Mouse (Mus musculus) lung, adult 2 months (tissue): ENCODE measurements around the gene Add1. TPM values are rescaled to one million over a fixed set of nuclear protein-coding genes. Genes with fewer than 3 reads are reported as not detected.
A peak's percentile ranks its signal among the peaks of the same experiment; 100 is the strongest.
"Not testable (repeated sequence)": the region's sequence is repeated elsewhere in the genome, so short reads cannot be mapped to it uniquely, and the experiment has no call there.

ENCODE experiments used
- DNase-seq: peaks from one replicate; pipeline ENCODE4 v3.0.0; 2022
- H3K4me1 ChIP-seq: fragments of 200-500 bp; 2 replicates; pipeline ENCODE4 v1.6.1; 2011; ENCODE audit warnings: low read length; ENCODE audit not compliant: control insufficient read depth, insufficient read depth
- H3K4me3 ChIP-seq: fragments of 200-500 bp; replicated peaks from 2 replicates; pipeline ENCODE3; 2011; ENCODE audit warnings: low read depth, mild to moderate bottlenecking, control low read depth, low read length; ENCODE audit errors: extremely low read depth
- CTCF ChIP-seq: fragments of 200-500 bp; IDR thresholded peaks from 2 replicates; pipeline ENCODE4 v1.5.1; 2011; ENCODE audit warnings: mild to moderate bottlenecking, low read length, control low read depth; ENCODE audit not compliant: insufficient read depth
- POLR2A ChIP-seq: fragments of 200-500 bp; IDR thresholded peaks from 2 replicates; pipeline ENCODE4 v1.6.1; 2011; ENCODE audit warnings: low read depth, mild to moderate bottlenecking, control low read depth, low read length, borderline replicate concordance; ENCODE audit errors: extremely low read depth
- WGBS: fragments of 180-500 bp; shearing (Covaris S2); methylation state at CpG from one replicate; pipeline ENCODE4 v1.1.7; 2018; 5-methylcytosine and 5-hydroxymethylcytosine counted together
- polyA plus RNA-seq: library from polyadenylated mRNA; depleted of rRNA; stranded (reverse); fragments of >200 nt; gene quantifications from 2 replicates; pipeline ENCODE4 v1.2.3, GENCODE M21; 2012

The Add1 gene
- polyA plus RNA-seq, 1 experiment = 231 TPM

- 3% methylated on average over 49 of the region's 49 CpGs for WGBS
- TF ChIP-seq POLR2A (no peak), CTCF (no peak)
- Histone ChIP-seq H3K4me3 (peak overlapping the region; percentile 72), H3K4me1 (peaks cover 2% of the 10 kb centered on the region)
- DNase-seq = peak; percentile 58
Measured at GRCm38 (mm10) chr5:34549483-34550221, 23.8 kb upstream of the Add1 start.

GRCm38 (mm10) chr5:34550251-34550650 lies 23.2 kb upstream of the Add1 start:
- no peak for DNase-seq
- TF ChIP-seq CTCF = no peak
- TF ChIP-seq POLR2A = no peak
- 17% methylated on average over 6 of the region's 6 CpGs for WGBS
- Histone ChIP-seq H3K4me1 (peaks cover 2% of the 10 kb centered on the region), H3K4me3 (peak overlapping the region; percentile 72)

GRCm38 (mm10) chr5:34551821-34552220 lies 21.6 kb upstream of the Add1 start:
- H3K4me3 ChIP-seq = no peak overlapping the region
- no peak for DNase-seq
- WGBS = 87% methylated on average over 4 of the region's 4 CpGs
- TF ChIP-seq POLR2A (no peak), CTCF (no peak)
- H3K4me1 ChIP-seq = peaks cover 2% of the 10 kb centered on the region

GRCm38 (mm10) chr5:34563854-34564253 lies 9.6 kb upstream of the Add1 start:
- no peak overlapping the region for H3K4me3 ChIP-seq
- WGBS = 100% methylated on average over 1 of the region's 1 CpGs
- no peak for DNase-seq
- TF ChIP-seq CTCF (no peak), POLR2A (no peak)
- H3K4me1 ChIP-seq = peaks cover 9% of the 10 kb centered on the region

GRCm38 (mm10) chr5:34564291-34564690 lies 9.2 kb upstream of the Add1 start:
- no peak for TF ChIP-seq CTCF
- TF ChIP-seq POLR2A = no peak
- Histone ChIP-seq H3K4me1 (peaks cover 9% of the 10 kb centered on the region), H3K4me3 (no peak overlapping the region)
- no peak for DNase-seq
- WGBS = 80% methylated on average over 4 of the region's 4 CpGs

DNA sequence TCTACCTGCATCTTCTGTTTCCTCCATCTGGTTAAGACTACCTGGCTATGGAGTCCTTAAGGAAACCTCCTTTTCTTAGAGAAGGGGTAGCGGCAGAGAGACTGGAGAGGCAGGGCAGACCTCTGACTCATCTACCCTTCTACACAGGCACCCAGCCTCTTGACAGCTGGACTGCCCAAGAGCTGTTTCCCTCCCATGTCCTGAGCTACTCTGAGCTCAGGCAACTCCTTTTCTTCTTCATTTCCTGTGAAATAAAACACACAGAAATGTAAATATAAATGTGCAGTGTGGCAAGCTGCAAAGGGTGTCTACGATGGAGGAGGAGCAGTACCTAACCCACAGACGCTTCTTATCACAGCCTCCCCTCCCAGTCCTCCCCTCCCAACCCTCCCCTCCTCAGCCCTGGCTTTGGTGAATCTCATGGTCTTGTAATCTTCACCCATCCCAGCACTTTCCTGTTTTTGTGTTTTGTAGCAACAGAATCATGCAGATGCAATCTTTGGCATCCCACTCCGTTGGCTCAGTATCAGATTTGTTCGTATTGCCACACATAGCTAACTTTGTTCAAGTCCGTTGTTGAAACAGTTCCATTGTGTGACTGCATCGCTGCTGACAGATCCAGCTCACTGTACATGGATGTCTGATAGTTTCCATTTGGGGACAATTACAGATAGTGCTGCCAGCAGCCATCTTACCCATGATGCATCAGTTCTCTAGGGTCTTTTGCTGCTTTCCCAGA lies 7.8 kb upstream of the Add1 start:
- no peak for TF ChIP-seq CTCF
- TF ChIP-seq POLR2A = 0 out of 2 replicates have a peak, but pooled peaks have one; percentile 18
- no peak overlapping the region for H3K4me3 ChIP-seq
- DNase-seq = peak; percentile 38
- WGBS = 13% methylated on average over 7 of the region's 7 CpGs
- H3K4me1 ChIP-seq = peaks cover 9% of the 10 kb centered on the region

- Histone ChIP-seq H3K4me1 (peaks cover 12% of the 10 kb centered on the region), H3K4me3 (no peak overlapping the region)
- no peak for DNase-seq
- no peak for TF ChIP-seq CTCF
- TF ChIP-seq POLR2A = no peak
- WGBS = 84% methylated on average over 3 of the region's 3 CpGs
Measured at GRCm38 (mm10) chr5:34571551-34571950, 1.9 kb upstream of the Add1 start.

DNA sequence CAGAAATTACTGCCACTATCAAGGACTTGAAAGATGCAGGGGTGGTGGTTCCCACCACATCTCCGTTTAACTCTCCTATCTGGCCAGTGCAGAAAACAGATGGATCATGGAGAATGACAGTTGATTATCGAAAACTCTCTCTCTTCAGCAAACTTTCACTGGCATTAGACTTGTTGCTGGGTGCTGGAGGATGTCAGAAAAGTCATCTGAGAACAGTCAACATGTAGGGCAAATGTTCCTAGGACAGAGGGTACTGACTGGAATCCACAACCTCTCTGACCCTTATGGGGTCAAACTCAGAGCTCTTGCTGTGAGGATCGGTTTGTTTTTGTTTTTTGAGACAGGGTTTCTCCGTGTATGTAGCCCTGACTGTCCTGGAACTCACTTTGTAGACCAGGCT lies 896 bp upstream of the Add1 start:
- WGBS = 44% methylated on average over 4 of the region's 4 CpGs
- H3K4me3 ChIP-seq, DNase-seq: not testable (repeated sequence)
- H3K4me1 ChIP-seq = peaks cover 15% of the 10 kb centered on the region

GRCm38 (mm10) chr5:34574721-34575120 lies 1.3 kb downstream of the Add1 start:
- DNase-seq = no peak

DNA sequence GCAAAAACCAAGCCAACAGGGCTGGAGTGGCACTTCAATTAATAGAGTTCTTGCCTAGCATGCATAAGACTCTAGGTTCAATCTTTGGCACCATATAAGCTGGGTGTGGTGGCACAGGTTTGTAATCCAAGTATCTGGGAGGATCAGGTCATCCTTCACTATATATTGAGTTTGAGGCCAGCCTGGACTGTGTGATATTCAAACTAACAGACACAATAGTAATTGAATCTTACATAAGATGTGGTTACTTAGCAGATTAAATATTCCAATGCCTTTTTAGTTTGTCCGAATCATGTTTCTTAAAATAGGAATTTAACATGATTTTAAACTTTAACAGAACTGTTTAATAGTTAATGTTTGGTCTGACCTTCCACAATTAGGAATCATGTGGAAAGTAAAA lies 2.8 kb downstream of the Add1 start:
- WGBS = 72% methylated on average over 1 of the region's 1 CpGs

More at GRCm38 (mm10) chr5:34574721-34575120, 1.3 kb downstream of the Add1 start:
- Histone ChIP-seq H3K4me3 (peak overlapping the region; percentile 95), H3K4me1 (peaks cover 15% of the 10 kb centered on the region)
- TF ChIP-seq POLR2A (no peak), CTCF (no peak)
- 18% methylated on average over 10 of the region's 10 CpGs for WGBS

More for the DNA sequence above, 2.8 kb downstream of the Add1 start:
- H3K4me3 ChIP-seq = no peak overlapping the region
- TF ChIP-seq POLR2A = no peak
- TF ChIP-seq CTCF = no peak
- peaks cover 15% of the 10 kb centered on the region for H3K4me1 ChIP-seq
- no peak for DNase-seq
